Mouse (Mus musculus) olfactory bulb, adult 2 months (tissue): ENCODE measurements around the gene Gba2. TPM values are rescaled to one million over a fixed set of nuclear protein-coding genes. Genes with fewer than 3 reads are reported as not detected.

Experiments used
- H3K27ac ChIP-seq: fragments of 200-500 bp; 2 replicates; pipeline ENCODE4 v1.5.1; 2012; ENCODE audit warnings: low read depth, low read length; ENCODE audit not compliant: insufficient read depth
- H3K4me1 ChIP-seq: fragments of 200-500 bp; 2 replicates; pipeline ENCODE4 v1.6.1; 2012; ENCODE audit warnings: low read length; ENCODE audit not compliant: control insufficient read depth, insufficient read depth
- H3K4me3 ChIP-seq: fragments of 200-500 bp; 2 replicates; pipeline ENCODE4 v1.5.1; 2012; ENCODE audit warnings: mild to moderate bottlenecking, low read depth, low read length, moderate library complexity; ENCODE audit not compliant: insufficient read depth
- CTCF ChIP-seq: fragments of 200-500 bp; IDR thresholded peaks from 2 replicates; pipeline ENCODE4 v1.5.1; 2012; ENCODE audit warnings: low read depth, mild to moderate bottlenecking, low read length, moderate library complexity; ENCODE audit not compliant: insufficient read depth
- POLR2A ChIP-seq: fragments of 200-500 bp; IDR thresholded peaks from 2 replicates; pipeline ENCODE4 v1.6.1; 2012; ENCODE audit warnings: mild to moderate bottlenecking, low read depth, low read length, moderate library complexity; ENCODE audit not compliant: insufficient read depth
- WGBS: fragments of 180-500 bp; shearing (Covaris S2); methylation state at CpG from one replicate; pipeline ENCODE4 v1.1.7; 2018; 5-methylcytosine and 5-hydroxymethylcytosine counted together
- polyA plus RNA-seq: library from polyadenylated mRNA; stranded (reverse); fragments of >200 nt; gene quantifications from 2 replicates; pipeline ENCODE4 v1.2.4, GENCODE M21; 2012; ENCODE audit warnings: low replicate concordance; ENCODE audit not compliant: missing spikeins, insufficient read depth, insufficient read length

The Gba2 gene
- polyA plus RNA-seq, 1 experiment: not detected

DNA sequence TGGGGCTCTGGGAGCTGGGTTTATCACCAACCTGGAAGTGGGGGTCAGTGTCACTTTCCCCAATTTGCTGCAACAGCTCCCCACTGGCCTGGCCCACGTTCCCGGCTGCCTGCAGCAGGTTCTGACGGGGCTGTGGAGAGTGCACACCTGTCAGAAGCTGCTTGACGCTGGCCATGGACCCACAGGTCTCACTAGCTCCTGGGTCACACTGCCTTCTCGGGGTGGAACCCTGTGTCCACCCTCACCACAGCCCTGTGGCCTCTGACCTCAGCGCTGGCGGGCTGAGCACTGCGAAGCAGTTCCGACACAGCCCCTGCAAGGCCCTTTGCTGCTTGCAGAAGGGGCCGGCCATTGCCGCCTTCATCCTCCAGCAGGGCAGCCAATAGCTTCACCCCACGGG is 29.6 kb downstream of the Gba2 start:
- no peak overlapping the region for H3K27ac ChIP-seq
- no peak overlapping the region for H3K4me3 ChIP-seq
- 95% methylated on average over 12 of the region's 12 CpGs for WGBS
- no peaks in the 10 kb centered on the region for H3K4me1 ChIP-seq
- TF ChIP-seq CTCF (no peak), POLR2A (no peak)

DNA sequence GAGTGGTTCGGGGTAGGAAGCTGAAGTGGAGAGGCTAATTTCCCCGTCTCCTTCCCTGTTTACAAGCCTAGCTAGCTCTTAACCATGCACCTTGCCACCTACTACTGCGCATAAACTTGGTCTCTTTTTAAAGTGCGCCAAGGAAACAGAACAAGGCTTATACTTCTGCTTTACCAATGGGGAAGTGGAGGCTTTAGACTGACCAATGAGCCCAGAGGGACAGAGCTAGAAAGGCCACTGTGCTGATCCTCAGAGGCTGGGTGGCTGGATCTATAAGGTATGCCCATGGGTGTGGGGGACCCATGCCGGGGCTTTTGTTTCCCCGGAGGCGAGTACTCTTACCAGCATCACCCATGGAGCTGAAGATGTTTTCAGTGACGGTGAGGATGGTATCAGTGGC is 31.5 kb downstream of the Gba2 start:
- no peak overlapping the region for H3K4me3 ChIP-seq
- H3K4me1 ChIP-seq: no peaks in the 10 kb centered on the region
- 93% methylated on average over 8 of the region's 8 CpGs for WGBS
- no peak overlapping the region for H3K27ac ChIP-seq
- TF ChIP-seq POLR2A (no peak), CTCF (no peak)

DNA sequence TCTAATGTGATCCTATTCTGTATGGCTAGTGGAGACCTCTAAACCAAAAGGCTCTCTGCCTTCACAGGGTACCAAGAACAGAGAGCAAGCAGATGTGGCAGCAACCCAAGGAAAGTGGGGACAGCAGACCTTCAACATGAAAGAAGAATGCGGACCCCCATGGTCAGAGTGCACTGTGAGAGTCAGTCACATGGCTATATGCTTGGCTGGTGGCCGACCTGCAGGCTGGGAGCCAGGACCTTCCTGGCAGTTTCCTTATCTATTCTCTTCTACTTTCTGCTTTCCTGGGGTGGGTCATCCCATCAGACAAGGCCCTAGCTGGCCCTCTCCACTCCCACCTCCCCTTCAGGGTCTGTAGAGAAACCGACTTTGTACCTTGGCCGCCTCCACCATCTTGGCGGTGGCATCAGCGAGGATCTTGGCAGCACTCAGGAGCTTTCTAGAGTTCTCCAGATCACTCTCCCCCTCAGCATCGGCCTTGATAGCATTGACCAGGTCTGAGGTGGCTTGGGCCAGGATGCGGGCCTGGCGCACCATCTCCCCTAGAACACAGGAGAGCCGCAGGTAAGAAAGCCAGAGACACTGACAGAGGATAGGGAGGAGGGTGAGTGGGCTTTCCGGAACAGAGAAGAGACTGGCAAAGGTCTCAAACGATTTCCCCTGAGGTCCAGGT is 32.2 kb downstream of the Gba2 start:
- WGBS: 84% methylated on average over 12 of the region's 12 CpGs
- no peak overlapping the region for H3K27ac ChIP-seq
- no peak for TF ChIP-seq POLR2A
- TF ChIP-seq CTCF: no peak
- no peak overlapping the region for H3K4me3 ChIP-seq
- no peaks in the 10 kb centered on the region for H3K4me1 ChIP-seq

DNA sequence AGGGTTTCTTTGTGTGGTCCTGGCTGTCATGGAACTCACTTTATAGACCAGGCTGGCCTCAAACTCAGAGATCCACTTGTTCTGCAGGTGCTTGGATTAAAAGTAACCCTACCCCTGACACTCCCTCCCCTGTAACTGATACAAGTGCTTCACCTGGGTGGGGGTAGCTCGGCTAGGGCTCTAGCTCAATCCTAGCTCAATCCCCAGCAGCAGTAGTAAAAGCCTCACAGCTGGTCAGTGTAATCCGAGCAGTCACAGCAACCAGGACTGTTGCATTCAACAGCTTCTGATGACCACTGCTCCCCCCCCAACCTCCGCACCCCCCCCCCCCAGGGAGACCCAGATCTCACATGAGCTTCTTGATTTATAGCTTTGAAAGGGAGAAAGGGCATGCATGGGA is 36.6 kb downstream of the Gba2 start:
- 77% methylated on average over 3 of the region's 3 CpGs for WGBS
- Histone ChIP-seq H3K27ac (no peak overlapping the region), H3K4me3 (no peak overlapping the region), H3K4me1 (no peaks in the 10 kb centered on the region)
- no peak for TF ChIP-seq CTCF
- TF ChIP-seq POLR2A: no peak

DNA sequence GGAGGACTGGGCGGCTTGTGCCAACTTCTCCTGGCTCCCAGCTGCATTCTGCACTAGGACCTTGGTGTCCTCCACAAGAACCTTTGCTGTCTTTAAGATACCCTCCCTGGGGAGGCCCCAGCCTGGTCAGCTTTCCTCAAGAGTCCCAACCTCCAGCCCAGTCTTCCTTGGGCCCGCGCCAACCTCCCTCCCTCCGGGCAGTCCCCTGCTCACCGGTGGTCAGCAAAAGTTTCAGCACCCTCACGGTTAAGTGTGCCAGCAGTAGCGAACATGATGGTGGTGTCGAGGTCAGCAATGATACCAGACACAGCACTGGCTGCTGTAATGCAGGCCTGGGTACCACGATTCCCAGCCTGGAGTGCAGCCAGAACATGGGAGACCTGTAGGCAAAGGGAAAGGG is 42.6 kb downstream of the Gba2 start:
- H3K4me3 ChIP-seq: no peak overlapping the region
- TF ChIP-seq CTCF (no peak), POLR2A (no peak)
- no peaks in the 10 kb centered on the region for H3K4me1 ChIP-seq
- no peak overlapping the region for H3K27ac ChIP-seq
- WGBS: 90% methylated on average over 9 of the region's 9 CpGs

DNA sequence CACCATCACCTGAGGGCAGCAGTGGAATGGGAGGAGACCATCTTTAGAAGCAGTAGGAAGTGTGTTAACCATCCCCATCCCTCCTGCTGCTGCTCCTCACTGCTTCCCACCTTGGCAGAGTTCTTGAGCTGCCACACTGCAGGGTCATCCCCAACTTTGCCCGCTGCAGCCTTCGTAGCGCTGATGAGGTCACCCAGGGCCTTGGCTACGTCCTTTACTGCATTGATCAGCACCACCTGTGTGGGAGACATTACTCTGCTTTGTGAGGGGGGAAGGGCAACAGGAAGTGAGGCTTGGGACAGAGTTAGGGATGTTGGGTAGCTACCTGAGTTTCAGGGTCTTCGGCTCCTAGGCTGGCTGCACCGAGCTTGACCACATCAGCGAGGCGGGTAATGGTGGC is 43.0 kb downstream of the Gba2 start:
- Histone ChIP-seq H3K4me3 (no peak overlapping the region), H3K27ac (no peak overlapping the region), H3K4me1 (no peaks in the 10 kb centered on the region)
- no peak for TF ChIP-seq CTCF
- no peak for TF ChIP-seq POLR2A
- WGBS: 97% methylated on average over 8 of the region's 8 CpGs

DNA sequence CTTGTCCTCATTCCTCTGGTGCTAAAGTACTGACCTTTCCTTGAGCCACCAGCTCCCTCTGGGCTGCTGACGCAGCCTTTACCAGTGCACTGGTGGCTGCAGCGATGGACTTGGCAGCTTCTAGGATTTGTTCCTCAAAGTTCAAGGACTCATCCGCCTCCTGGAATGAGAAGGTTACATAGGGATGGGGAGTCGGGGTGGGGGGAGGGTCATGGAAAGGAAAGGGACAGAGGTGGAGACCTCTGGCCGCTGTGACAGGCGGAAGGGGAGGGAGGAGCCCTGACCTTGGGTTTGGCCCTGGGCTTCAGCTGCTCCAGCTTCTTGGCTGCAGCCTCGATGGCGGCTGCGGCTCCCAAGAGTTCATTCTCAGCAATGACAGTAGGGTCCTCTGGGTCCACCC is 45.4 kb downstream of the Gba2 start:
- Histone ChIP-seq H3K27ac (no peak overlapping the region), H3K4me3 (no peak overlapping the region), H3K4me1 (no peaks in the 10 kb centered on the region)
- 85% methylated on average over 9 of the region's 9 CpGs for WGBS
- TF ChIP-seq POLR2A (no peak), CTCF (no peak)

DNA sequence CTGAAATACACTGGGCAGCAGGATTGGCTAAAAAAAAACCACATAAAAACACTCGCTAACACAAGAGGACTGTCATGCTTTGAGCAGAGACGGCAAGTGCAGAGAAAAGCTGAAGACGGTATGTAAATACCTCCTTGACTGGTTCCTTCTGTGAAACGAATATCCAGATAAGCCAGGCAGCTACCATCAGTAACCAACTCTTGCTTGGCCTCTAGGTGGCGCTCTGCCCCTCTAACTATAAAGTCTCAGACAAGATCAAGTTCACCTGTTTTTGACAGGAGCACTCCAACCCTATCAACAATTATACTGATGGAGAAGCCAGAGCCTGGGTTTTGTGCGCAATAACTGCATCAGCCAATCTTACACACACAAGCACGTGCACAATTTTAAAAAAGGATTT is 48.1 kb downstream of the Gba2 start:
- H3K4me1 ChIP-seq: no peaks in the 10 kb centered on the region
- 20% methylated on average over 7 of the region's 7 CpGs for WGBS
- no peak for TF ChIP-seq CTCF
- no peak for TF ChIP-seq POLR2A
- no peak overlapping the region for H3K27ac ChIP-seq
- H3K4me3 ChIP-seq: no peak overlapping the region

DNA sequence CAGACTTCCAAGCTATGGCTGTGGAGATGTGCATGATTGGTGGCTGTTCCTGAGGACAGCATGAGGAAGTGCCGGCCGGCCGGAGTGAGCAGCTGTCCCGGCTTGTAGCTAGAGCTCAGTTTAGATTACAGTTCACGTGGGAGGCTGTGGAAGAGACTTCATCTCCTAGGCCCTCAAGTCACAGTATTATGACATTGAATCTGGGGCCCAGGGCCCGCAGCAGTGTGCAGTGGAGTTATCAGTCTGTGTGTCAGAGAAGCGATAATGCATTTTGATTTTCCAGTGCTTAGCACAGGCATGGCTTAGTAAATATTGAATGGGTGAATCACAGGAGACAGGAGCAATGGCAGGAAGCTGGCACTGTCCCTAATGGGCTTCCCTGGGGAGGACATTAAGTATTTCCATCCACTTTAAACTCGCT is 48.6 kb downstream of the Gba2 start:
- no peak for TF ChIP-seq CTCF
- Histone ChIP-seq H3K4me1 (no peaks in the 10 kb centered on the region), H3K4me3 (no peak overlapping the region), H3K27ac (no peak overlapping the region)
- WGBS: 81% methylated on average over 8 of the region's 8 CpGs

DNA sequence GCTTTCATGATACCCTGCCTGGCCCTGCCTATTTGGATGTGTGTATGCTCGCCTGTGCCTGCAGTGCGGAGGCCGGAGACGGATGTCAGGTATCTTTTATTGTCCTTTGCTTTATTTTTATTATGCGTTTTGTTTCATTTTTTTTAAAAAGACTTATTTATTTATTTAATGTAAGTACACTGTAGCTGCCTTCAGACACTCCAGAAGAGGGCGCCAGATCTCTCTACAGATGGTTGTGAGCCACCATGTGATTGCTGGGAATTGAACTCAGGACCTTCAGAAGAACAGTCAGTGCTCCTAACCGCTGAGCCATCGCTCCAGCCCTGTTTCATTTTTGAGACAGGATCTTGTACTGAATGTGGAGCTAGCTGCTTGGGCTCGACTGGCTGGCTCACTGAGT is 50.2 kb downstream of the Gba2 start:
- peaks cover 5% of the 10 kb centered on the region for H3K4me1 ChIP-seq
- H3K4me3 ChIP-seq: no peak overlapping the region
- TF ChIP-seq CTCF: no peak
- no peak for TF ChIP-seq POLR2A
- WGBS: 82% methylated on average over 9 of the region's 9 CpGs
- H3K27ac ChIP-seq: no peak overlapping the region
